Mouse (Mus musculus) intestine, postnatal 0 days (tissue): ENCODE data around the gene Ambra1. TPM values are rescaled to one million over a fixed set of nuclear protein-coding genes. Genes with fewer than 3 reads are reported as not detected.

Experiments used
- ATAC-seq: fragments of 200-750 bp; cut with Nextera tagmentation; 2 replicates; pipeline ENCODE4 v1.8.0; 2017; ENCODE audit warnings: mild to moderate bottlenecking, moderate TSS enrichment, moderate library complexity
- H3K27ac ChIP-seq: fragments of 300-500 bp; sonication (generic); 2 replicates; pipeline ENCODE4 v1.5.1; 2014; ENCODE audit warnings: mild to moderate bottlenecking, low read depth, low read length, moderate library complexity
- H3K27me3 ChIP-seq: fragments of 300-500 bp; sonication (generic); replicated peaks from 2 replicates; pipeline ENCODE4 v1.6.1; 2014; ENCODE audit warnings: low read length, mixed read lengths; ENCODE audit not compliant: control insufficient read depth, insufficient read depth
- H3K36me3 ChIP-seq: fragments of 300-500 bp; sonication (generic); 2 replicates; pipeline ENCODE4 v1.6.1; 2014; ENCODE audit warnings: mild to moderate bottlenecking, moderate library complexity; ENCODE audit not compliant: control insufficient read depth, insufficient read depth
- H3K4me1 ChIP-seq: fragments of 300-500 bp; sonication (generic); replicated peaks from 2 replicates; pipeline ENCODE4 v1.6.1; 2014; ENCODE audit warnings: antibody characterized with exemption, low read length, mixed read lengths; ENCODE audit not compliant: control insufficient read depth, insufficient read depth
- H3K4me2 ChIP-seq: fragments of 300-500 bp; sonication (generic); replicated peaks from 2 replicates; pipeline ENCODE4 v1.6.1; 2014; ENCODE audit warnings: low read depth, mild to moderate bottlenecking, moderate library complexity
- H3K4me3 ChIP-seq: fragments of 300-500 bp; sonication (generic); 2 replicates; pipeline ENCODE4 v1.5.1; 2014; ENCODE audit warnings: low read depth, low read length
- H3K9ac ChIP-seq: fragments of 300-500 bp; sonication (generic); 2 replicates; pipeline ENCODE4 v1.6.1; 2014; ENCODE audit warnings: mild to moderate bottlenecking, low read depth, low read length
- H3K9me3 ChIP-seq: fragments of 300-500 bp; sonication (generic); 2 replicates; pipeline ENCODE4 v1.6.1; 2016; ENCODE audit warnings: mixed run types; ENCODE audit not compliant: control insufficient read depth
- CTCF ChIP-seq: sonication (generic); IDR thresholded peaks from 2 replicates; pipeline ENCODE4 v1.5.1; 2016; ENCODE audit warnings: low read depth, mild to moderate bottlenecking, control low read depth, antibody characterized with exemption, moderate library complexity
- WGBS: fragments of 180-500 bp; shearing (Covaris S2); extraction: QIAGEN DNeasy Blood & Tissue Kit; methylation state at CpG from one replicate; pipeline ENCODE4 v1.1.7; 2014; 5-methylcytosine and 5-hydroxymethylcytosine counted together
- polyA plus RNA-seq: library from polyadenylated mRNA; unstranded; fragments of >200 nt; fragmentation: Nextera tagmentation; extraction: Ambion mirVana; gene quantifications from 2 replicates; pipeline ENCODE4 v1.2.1, GENCODE M21; 2015

Ambra1 gene
- polyA plus RNA-seq, 1 experiment from 2014 or later: 5.5 TPM

DNA sequence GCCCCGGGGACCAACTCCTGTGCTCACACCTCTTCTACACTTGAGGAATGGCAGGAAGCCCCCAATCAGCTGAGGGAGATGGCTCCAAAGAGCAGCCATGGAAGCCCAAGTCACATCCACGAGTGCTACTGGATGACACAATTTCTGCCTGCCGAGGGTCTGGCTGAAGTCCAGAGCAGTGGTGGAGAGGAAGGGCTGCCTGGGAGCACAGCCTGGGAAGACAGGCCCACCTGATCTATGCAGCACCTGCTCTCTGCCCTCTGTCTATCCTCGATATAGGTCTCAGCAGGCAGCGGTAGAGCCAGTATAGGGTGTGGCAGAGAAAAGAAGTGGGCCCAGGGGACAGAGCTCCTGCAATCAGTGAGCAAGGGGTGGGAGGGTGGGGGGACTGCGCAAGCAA is 216.9 kb downstream of the Ambra1 start:
- H3K36me3 ChIP-seq: peaks cover 33% of the 10 kb centered on the region
- no peak overlapping the region for H3K27ac ChIP-seq
- no peaks in the 10 kb centered on the region for H3K9me3 ChIP-seq
- H3K4me2 ChIP-seq: no peak overlapping the region
- H3K9ac ChIP-seq: no peak overlapping the region
- no peak overlapping the region for H3K4me3 ChIP-seq
- no peak for TF ChIP-seq CTCF
- H3K4me1 ChIP-seq: peaks cover 20% of the 10 kb centered on the region
- ATAC-seq: no peak
- no peaks in the 10 kb centered on the region for H3K27me3 ChIP-seq
- WGBS: 24% methylated on average over 6 of the region's 6 CpGs

DNA sequence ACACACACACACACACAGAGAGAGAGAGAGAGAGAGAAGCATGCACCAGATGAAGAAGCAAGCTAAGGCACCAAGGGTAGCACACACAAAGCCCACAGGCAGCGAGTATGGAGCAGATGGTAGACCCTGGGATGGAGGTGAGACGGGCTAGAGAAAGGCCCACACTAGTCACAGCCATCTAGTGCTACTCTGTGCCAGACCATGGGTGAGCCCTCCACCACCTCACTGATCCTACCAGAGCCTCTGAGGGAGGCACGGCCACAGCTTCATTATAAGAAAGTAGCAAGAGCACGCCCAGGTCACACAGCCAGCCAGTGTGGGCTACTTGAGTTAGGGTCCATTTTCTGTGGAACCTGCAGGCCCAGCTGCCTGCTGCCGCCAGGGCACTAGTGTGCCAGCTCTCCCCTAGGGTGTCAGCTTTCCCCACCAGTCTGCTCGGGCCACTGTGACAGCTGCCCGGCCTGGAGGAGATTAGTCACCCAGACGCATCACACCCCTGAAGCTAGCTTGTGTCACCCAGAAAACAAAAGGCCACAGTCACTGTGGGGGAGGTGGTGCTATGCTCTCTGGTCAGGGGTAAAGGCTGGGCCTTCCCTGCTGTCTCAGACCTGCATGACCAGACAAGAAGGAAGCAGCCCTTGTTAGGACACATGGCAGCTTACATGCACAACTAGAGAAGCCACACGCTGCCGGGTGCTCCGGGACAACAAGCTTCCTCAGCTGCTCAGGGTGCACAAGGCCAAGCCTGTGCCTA is 217.6 kb downstream of the Ambra1 start:
- no peaks in the 10 kb centered on the region for H3K9me3 ChIP-seq
- peak overlapping the region; percentile 15 for H3K27ac ChIP-seq
- no peak overlapping the region for H3K9ac ChIP-seq
- no peaks in the 10 kb centered on the region for H3K27me3 ChIP-seq
- no peak for TF ChIP-seq CTCF
- WGBS: 39% methylated on average over 11 of the region's 11 CpGs
- H3K4me2 ChIP-seq: peak overlapping the region; percentile 35
- ATAC-seq: peak; percentile 10; the same call in 1 of the 2 replicates
- H3K36me3 ChIP-seq: peaks cover 25% of the 10 kb centered on the region
- peaks cover 20% of the 10 kb centered on the region for H3K4me1 ChIP-seq
- H3K4me3 ChIP-seq: no peak overlapping the region

DNA sequence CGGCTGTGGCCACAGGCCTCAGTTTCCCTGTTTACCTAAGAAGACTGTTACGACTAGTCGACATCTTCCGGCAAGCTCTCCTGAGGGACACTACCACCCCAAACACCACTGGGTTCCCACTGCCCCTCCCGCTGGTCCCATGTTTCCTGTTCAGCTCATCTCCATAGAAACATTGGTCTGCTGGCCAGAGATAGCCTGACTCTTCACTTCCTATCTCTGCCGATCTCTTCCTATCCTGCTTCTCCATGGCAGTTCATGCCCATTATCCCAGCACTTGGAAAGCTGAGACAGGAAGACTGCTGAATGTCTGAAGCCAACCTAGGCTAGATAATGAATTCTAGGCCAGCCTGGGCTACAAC is 218.2 kb downstream of the Ambra1 start:
- 47% methylated on average over 6 of the region's 6 CpGs for WGBS
- Histone ChIP-seq H3K4me1 (peaks cover 20% of the 10 kb centered on the region), H3K27ac (peak overlapping the region; percentile 15; the same call in 1 of the 2 replicates), H3K4me2 (peak overlapping the region; percentile 35), H3K4me3 (no peak overlapping the region), H3K27me3 (no peaks in the 10 kb centered on the region), H3K9me3 (no peaks in the 10 kb centered on the region), H3K9ac (no peak overlapping the region), H3K36me3 (peaks cover 22% of the 10 kb centered on the region)
- ATAC-seq: no peak
- no peak for TF ChIP-seq CTCF

DNA sequence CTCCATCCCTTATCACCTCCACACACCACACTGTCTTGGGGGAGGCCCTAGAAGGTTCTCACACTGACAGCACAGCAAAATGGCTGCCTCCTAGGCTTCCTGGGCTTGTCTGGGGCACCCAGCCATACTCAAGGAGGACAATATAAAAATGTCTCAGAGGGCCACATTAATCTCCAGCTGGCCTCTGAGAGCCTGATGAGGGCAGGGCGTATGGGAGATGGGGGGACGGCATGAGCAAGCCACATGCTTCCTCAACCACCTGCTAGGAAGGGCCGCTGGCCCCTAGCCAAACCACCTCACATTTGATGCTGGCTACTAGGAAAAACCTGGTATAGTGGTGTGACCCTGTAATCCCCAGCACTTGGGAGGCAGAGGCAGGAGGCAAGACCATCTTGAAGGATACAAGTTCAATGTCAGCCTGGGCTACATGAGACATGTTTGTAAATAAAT is 218.9 kb downstream of the Ambra1 start:
- no peak overlapping the region for H3K9ac ChIP-seq
- peaks cover 20% of the 10 kb centered on the region for H3K4me1 ChIP-seq

DNA sequence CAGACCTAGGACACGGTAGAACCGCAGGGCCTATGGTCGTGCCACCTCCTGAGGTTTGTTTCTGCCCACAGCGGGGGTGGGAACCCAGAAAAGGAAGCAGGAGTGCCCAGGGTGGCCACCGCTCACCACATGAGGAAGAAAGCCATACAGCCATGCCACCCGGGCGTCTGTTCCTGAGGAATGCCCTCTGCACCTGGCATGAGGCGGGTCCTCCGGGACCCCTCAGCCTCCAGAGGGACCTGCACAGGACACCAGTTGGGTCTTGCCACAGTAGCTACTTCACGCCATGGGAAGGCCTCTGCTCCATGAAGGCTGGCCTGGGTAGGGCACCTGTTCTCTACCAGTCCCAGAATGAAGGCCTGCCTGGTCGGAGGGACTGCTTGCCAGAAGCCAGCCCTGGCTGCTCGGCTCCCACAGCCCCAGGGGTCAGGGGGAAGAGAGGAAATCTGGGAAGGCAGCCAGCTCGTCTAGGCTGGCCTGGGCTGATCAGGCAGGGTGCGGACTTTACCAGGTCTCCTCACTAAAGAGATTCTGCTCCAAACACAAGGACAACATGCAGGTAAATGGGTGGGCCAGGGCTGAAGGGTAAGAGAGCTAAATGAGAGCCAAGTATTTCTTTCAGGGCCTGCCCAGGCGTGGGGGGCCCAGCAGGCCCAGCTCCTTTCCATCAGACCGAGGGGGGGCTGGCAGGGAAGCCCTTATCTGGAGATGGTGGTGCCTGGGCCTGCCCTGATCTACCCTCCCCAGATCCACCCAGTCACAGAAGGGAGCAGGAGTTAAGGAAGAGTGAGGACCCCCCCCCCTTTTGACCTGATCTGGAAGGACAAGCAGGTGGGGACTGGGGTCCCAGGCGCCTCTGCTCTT is 219.7 kb downstream of the Ambra1 start:
- 59% methylated on average over 17 of the region's 17 CpGs for WGBS
- peaks cover 20% of the 10 kb centered on the region for H3K4me1 ChIP-seq

More for the DNA sequence above, 218.9 kb downstream of the Ambra1 start:
- Histone ChIP-seq H3K4me3 (no peak overlapping the region), H3K27ac (no peak overlapping the region), H3K9me3 (no peaks in the 10 kb centered on the region), H3K4me2 (peak overlapping the region; percentile 48; the same call in 1 of the 2 replicates), H3K27me3 (no peaks in the 10 kb centered on the region), H3K36me3 (peaks cover 15% of the 10 kb centered on the region)
- no peak for TF ChIP-seq CTCF
- ATAC-seq: no peak
- WGBS: 45% methylated on average over 3 of the region's 3 CpGs

More for the DNA sequence above, 219.7 kb downstream of the Ambra1 start:
- TF ChIP-seq CTCF: no peak
- H3K27ac ChIP-seq: peak overlapping the region; percentile 55; the same call in 1 of the 2 replicates
- 0 out of 2 replicates have a peak, but pooled peaks have one; percentile 5 for ATAC-seq
- peak overlapping the region; percentile 40; the same call in 1 of the 2 replicates for H3K9ac ChIP-seq
- no peak overlapping the region for H3K4me3 ChIP-seq
- H3K9me3 ChIP-seq: no peaks in the 10 kb centered on the region
- no peaks in the 10 kb centered on the region for H3K27me3 ChIP-seq
- H3K36me3 ChIP-seq: peaks cover 12% of the 10 kb centered on the region; the same call in 1 of the 2 replicates
- peak overlapping the region; percentile 48 for H3K4me2 ChIP-seq
